Mouse (Mus musculus) liver, adult 2 months (tissue): ENCODE measurements around the gene Psmb3. TPM values are rescaled to one million over a fixed set of nuclear protein-coding genes. Genes with fewer than 3 reads are reported as not detected.

ENCODE experiments used
- DNase-seq: peaks from one replicate; pipeline ENCODE4 v3.0.0-alpha.2; 2011; ENCODE audit warnings: low read depth, low spot score; ENCODE audit errors: extremely low read depth
- H3K27ac ChIP-seq: fragments of 200-500 bp; replicated peaks from 2 replicates; pipeline ENCODE4 v1.5.1; 2012; ENCODE audit warnings: low read depth, mild to moderate bottlenecking, control low read depth, inconsistent platforms, low read length; ENCODE audit not compliant: insufficient read depth
- H3K27me3 ChIP-seq: fragments of 200-500 bp; 2 replicates; pipeline ENCODE4 v1.6.1; 2012; ENCODE audit warnings: mild to moderate bottlenecking, moderate library complexity, low read length, inconsistent platforms; ENCODE audit not compliant: control insufficient read depth, insufficient read depth
- H3K36me3 ChIP-seq: fragments of 200-500 bp; 2 replicates; pipeline ENCODE4 v1.6.1; 2012; ENCODE audit warnings: low read length, inconsistent platforms; ENCODE audit not compliant: control insufficient read depth, insufficient read depth
- H3K4me1 ChIP-seq: fragments of 200-500 bp; 2 replicates; pipeline ENCODE4 v1.6.1; 2011; ENCODE audit warnings: low read length; ENCODE audit not compliant: control insufficient read depth, insufficient read depth
- H3K4me3 ChIP-seq: fragments of 200-500 bp; 2 replicates; pipeline ENCODE4 v1.5.1; 2011; ENCODE audit warnings: low read depth, mild to moderate bottlenecking, control low read depth, low read length, moderate library complexity; ENCODE audit not compliant: insufficient read depth
- H3K79me2 ChIP-seq: fragments of 200-500 bp; 2 replicates; pipeline ENCODE4 v1.6.1; 2012; ENCODE audit warnings: inconsistent platforms, mild to moderate bottlenecking, low read length, moderate library complexity; ENCODE audit not compliant: control insufficient read depth, insufficient read depth
- H3K9ac ChIP-seq: fragments of 200-500 bp; 2 replicates; pipeline ENCODE4 v1.6.1; 2012; ENCODE audit warnings: low read depth, mild to moderate bottlenecking, control low read depth, inconsistent platforms, low read length
- CTCF ChIP-seq: fragments of 200-500 bp; IDR thresholded peaks from 2 replicates; pipeline ENCODE4 v1.5.1; 2011; ENCODE audit warnings: low read depth, low read length, control low read depth
- POLR2A ChIP-seq: fragments of 200-500 bp; IDR thresholded peaks from 2 replicates; pipeline ENCODE4 v1.6.1; 2011; ENCODE audit warnings: low read length, control low read depth; ENCODE audit not compliant: insufficient read depth; ENCODE audit errors: extremely low read depth
- WGBS: fragments of 180-500 bp; shearing (Covaris S2); methylation state at CpG from one replicate; pipeline ENCODE4 v1.1.7; 2018; 5-methylcytosine and 5-hydroxymethylcytosine counted together
- polyA plus RNA-seq: library from polyadenylated mRNA; depleted of rRNA; stranded (reverse); fragments of >200 nt; gene quantifications from 2 replicates; pipeline ENCODE4 v1.2.3, GENCODE M21; 2012
- total RNA-seq: library from RNA; depleted of rRNA; stranded (reverse); fragments of >200 nt; gene quantifications from 2 replicates; pipeline ENCODE4 v1.2.3, GENCODE M21; 2014

Gene Psmb3
- total and polyA plus RNA-seq, 2 experiments: 281 to 299 TPM

DNA sequence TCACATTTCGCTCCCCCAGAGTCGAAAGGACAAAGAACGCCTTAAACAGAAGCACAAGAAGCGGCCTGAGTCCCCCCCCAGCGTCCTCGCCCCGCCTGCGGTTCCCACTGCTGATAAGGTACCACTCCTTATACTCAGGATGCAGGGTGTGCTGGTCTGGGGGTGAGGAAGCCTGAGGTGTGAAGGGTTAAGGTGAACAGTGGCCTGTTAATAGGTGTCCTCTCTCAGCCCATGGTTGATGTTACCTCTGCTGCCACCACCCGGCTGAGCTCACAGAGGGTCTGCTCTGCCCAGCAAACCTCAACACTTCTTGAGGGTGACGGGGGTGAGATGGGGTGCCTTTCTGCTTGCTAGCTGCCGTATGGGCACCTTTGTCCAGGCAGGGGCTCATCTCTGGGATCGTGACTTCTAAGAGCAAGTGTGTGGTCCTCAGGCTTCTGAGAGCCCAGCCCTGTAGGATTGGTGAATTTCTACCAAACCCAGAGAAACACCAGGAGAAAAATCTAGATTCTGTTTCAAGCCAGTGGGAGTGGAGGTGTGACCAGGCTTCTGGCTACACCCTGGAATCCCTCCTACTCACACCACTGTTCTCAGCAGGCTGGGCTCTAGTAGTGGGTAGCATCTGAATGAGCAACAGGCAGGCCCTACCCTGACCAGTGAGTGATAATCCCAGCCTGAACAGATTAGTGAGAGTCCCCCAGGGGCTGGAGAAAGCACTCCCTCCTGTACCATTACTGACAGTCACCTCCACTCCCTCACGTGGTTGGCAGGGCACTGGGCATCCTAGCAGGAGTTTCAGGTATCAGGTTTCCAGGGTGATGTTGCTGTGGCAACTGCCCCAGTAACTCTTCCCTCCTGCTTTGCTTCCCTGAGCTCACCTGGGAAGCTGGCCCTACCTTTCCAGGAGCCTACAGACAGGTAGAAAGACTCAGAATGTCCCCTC lies 32.7 kb upstream of the Psmb3 start:
- no peaks in the 10 kb centered on the region for H3K27me3 ChIP-seq
- H3K79me2 ChIP-seq: no peaks in the 10 kb centered on the region
- no peaks in the 10 kb centered on the region; the same call in 1 of the 2 replicates for H3K36me3 ChIP-seq

DNA sequence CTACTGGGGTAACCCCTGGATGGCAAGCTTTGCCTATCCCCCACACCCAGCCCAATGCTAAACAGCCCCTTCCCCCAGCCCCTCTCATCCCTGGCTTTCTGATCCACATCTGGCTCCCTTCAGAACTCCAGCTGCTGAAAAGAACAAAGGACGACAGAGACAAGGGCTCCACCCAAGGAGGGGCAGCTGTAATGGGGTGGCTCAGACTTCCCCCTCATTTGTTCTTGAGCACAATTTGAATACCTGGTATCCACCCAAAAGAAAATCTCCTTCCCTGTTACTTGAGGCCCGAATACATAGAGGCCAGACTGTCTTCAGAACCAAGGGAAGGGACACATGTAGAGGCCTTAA lies 32.0 kb upstream of the Psmb3 start:
- WGBS: 90% methylated on average over 2 of the region's 2 CpGs
- DNase-seq: no peak
- no peak overlapping the region for H3K9ac ChIP-seq
- no peaks in the 10 kb centered on the region for H3K27me3 ChIP-seq
- H3K27ac ChIP-seq: no peak overlapping the region
- TF ChIP-seq POLR2A (no peak), CTCF (no peak)
- H3K4me3 ChIP-seq: no peak overlapping the region
- H3K36me3 ChIP-seq: no peaks in the 10 kb centered on the region; the same call in 1 of the 2 replicates
- H3K4me1 ChIP-seq: no peaks in the 10 kb centered on the region
- no peaks in the 10 kb centered on the region for H3K79me2 ChIP-seq

More for the DNA sequence above, 32.7 kb upstream of the Psmb3 start:
- TF ChIP-seq CTCF (no peak), POLR2A (no peak)
- Histone ChIP-seq H3K4me1 (no peaks in the 10 kb centered on the region), H3K9ac (no peak overlapping the region), H3K27ac (no peak overlapping the region), H3K4me3 (no peak overlapping the region)
- no peak for DNase-seq
- WGBS: 87% methylated on average over 13 of the region's 13 CpGs

DNA sequence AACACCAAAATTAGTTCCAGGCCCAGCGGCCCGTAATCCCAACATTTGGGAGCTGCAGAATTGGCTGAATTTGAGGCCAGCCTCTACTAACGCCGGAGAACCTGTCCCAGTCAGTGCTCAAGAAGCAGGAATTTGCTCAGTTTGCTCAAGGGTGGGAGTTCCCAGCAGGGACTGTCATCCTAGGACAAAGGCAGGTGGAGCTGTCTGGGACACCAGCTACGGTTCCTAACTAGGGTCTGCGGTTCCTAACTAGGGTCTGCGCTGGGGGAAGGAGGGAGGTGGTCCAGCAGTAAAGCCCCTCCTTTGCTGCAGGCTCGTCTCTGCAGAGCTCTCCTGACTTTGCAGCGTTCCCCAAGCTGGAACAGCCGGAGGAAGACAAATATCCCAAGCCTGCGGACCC lies 30.1 kb upstream of the Psmb3 start:
- 95% methylated on average over 11 of the region's 11 CpGs for WGBS
- TF ChIP-seq POLR2A: no peak
- no peak for TF ChIP-seq CTCF

DNA sequence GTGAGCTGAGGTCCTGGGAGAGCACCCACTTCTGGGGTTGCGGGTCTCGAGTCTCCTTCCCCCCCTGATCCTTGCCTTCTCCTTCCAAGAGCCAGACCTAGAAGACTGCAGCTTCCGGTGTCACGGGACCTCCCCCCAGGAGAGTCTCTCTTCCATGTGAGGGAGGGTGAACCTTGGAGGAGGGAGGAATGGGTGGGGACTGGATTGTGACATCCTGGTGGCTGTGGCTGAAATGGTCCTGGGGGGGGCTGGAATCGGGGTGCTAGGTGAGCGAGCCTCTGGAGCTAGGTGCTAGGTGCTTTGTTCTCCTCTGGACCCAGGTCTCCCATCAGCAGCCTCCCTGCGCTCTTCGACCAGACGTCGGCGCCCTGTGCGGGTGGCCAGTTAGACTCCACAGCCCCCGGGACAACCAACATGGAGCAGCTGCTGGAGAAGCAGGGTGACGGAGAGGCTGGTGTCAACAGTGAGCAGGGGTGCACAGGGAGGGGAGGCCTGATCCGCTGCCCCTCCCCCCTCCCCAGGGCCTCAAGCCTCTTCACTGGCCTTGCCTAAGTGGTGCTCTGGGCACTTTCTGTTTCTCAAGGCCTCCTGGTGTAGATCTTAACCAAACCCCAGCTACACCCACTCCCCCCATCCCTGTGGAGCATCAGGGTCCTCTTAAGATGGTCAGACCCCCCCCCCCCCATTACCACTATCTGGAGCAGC lies 27.0 kb upstream of the Psmb3 start:
- TF ChIP-seq CTCF (no peak), POLR2A (no peak)
- WGBS: 94% methylated on average over 15 of the region's 15 CpGs

More for the DNA sequence above, 30.1 kb upstream of the Psmb3 start:
- no peak overlapping the region for H3K9ac ChIP-seq
- no peaks in the 10 kb centered on the region for H3K27me3 ChIP-seq
- no peaks in the 10 kb centered on the region for H3K79me2 ChIP-seq
- H3K27ac ChIP-seq: no peak overlapping the region
- H3K36me3 ChIP-seq: no peaks in the 10 kb centered on the region; the same call in 1 of the 2 replicates
- no peak overlapping the region for H3K4me3 ChIP-seq
- no peaks in the 10 kb centered on the region for H3K4me1 ChIP-seq
- no peak for DNase-seq

DNA sequence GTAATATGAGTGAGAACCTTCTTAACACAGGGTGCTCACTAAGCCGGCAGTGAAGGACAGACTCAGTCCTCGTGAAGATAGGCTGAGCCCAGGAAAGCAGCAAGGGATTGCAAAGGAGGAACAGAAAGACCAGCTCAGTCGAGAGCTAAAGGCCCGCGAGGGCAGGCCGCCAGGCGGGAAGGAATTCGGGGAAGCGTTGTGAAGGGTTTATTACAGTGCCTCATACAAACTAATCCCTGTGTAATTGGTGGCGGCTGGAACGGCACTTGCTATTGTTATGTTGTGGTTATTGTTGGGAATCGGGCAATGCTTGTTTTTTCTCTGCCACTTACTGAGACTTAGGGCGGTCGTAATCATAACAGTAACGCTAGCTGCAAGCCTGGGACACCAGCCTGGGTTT lies 25.8 kb upstream of the Psmb3 start:
- no peaks in the 10 kb centered on the region for H3K27me3 ChIP-seq
- no peaks in the 10 kb centered on the region for H3K4me1 ChIP-seq
- no peak overlapping the region for H3K27ac ChIP-seq
- H3K9ac ChIP-seq: no peak overlapping the region
- no peaks in the 10 kb centered on the region for H3K79me2 ChIP-seq
- WGBS: 91% methylated on average over 15 of the region's 15 CpGs
- H3K36me3 ChIP-seq: peaks cover 2% of the 10 kb centered on the region; the same call in 1 of the 2 replicates
- TF ChIP-seq CTCF: no peak
- TF ChIP-seq POLR2A: no peak
- no peak overlapping the region for H3K4me3 ChIP-seq
- no peak for DNase-seq

More for the DNA sequence above, 27.0 kb upstream of the Psmb3 start:
- Histone ChIP-seq H3K27ac (no peak overlapping the region), H3K27me3 (no peaks in the 10 kb centered on the region), H3K9ac (no peak overlapping the region), H3K79me2 (no peaks in the 10 kb centered on the region), H3K4me1 (no peaks in the 10 kb centered on the region), H3K36me3 (peaks cover 2% of the 10 kb centered on the region; the same call in 1 of the 2 replicates), H3K4me3 (no peak overlapping the region)
- DNase-seq: no peak
